ENCODE assay signal across 9 mouse cellular contexts in the genomic region with DNA sequence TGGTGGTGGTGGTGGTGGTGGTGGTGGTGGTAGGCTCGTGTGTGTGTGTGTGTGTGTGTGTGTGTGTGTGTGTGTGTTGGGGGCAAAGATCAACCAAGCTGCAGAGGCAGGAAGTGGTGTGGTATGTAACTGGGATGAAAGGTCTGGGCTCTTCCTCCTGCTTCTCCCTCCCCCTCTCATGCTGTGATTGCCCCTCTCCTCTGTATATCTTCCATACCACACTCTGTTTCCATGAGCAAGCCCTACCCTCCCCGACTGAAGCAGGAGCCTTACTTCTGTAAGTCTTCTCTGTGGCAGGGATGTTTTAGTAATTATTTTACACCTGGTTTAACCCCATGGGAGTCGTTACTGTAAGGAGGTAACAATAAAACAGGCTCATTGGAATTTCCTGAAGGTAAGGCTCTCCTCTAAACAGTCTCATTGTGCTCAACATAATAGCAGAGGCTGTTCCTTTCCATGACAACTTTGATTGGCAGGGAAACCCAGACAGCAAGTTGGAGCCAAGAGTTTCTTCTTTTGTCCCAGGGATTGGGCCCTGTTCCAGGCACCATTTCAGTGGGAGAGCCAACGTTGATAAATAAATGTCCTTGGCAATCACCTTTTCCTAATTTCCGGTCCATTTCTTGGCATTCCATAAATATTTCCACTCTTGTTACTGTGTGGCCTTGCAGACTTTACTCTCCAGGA.
DNase-seq lines count a peak whose midpoint lies in the region; ATAC-seq and TF ChIP-seq lines count a peak whose summit lies in the region.
"Had no signal": no experiment of that assay in that cellular context is flagged by ENCODE, and none has a peak within 500 bp of the region (broad histone marks: within the 10 kb centered on the region; RNA-seq: fewer than 3 reads in every experiment).

No protein-coding gene starts in this region.

- no peaks in the 10 kb centered on the region for H3K36me3 ChIP-seq in hindbrain, postnatal 0 days (ENCODE audit: insufficient read depth, low read length)
- H3K36me3 ChIP-seq in hindbrain, embryonic 12.5 days, result no peaks in the 10 kb centered on the region
- H3K36me3 ChIP-seq: embryonic facial prominence, embryonic 13.5 days; stomach, embryonic 15.5 days had no signal

- H3K27ac ChIP-seq in hindbrain, postnatal 0 days, result no peak overlapping the region
- no peak overlapping the region for H3K27ac ChIP-seq in hindbrain, embryonic 12.5 days
- H3K27ac ChIP-seq: embryonic facial prominence, embryonic 13.5 days; stomach, embryonic 15.5 days had no signal

- no peak for TF ChIP-seq CTCF in hindbrain, postnatal 0 days (IDR thresholded peaks at IDR 0.05; ENCODE audit: low read depth)

- intact Hi-C loops in heart, postnatal 10 days (cut with DNase I), result no loop called here

- no peak overlapping the region for H3K4me2 ChIP-seq in hindbrain, postnatal 0 days (ENCODE audit: low read depth, low read length)
- no peak overlapping the region for H3K4me2 ChIP-seq in hindbrain, embryonic 12.5 days (replicated peaks)
- H3K4me2 ChIP-seq: embryonic facial prominence, embryonic 13.5 days; stomach, embryonic 15.5 days had no signal

- ATAC-seq in hindbrain, postnatal 0 days, result no peak
- no peak for ATAC-seq in hindbrain, embryonic 12.5 days (ENCODE audit: low FRiP score)
- no peak for ATAC-seq in monocyte, adult 5-6 weeks (replicated peaks; ENCODE audit: insufficient number of reproducible peaks, low FRiP score, low TSS enrichment, poor library complexity, severe bottlenecking)

- H3K9ac ChIP-seq in hindbrain, postnatal 0 days (replicated peaks; ENCODE audit: low read length), result no peak overlapping the region
- no peak overlapping the region for H3K9ac ChIP-seq in hindbrain, embryonic 12.5 days
- H3K9ac ChIP-seq: embryonic facial prominence, embryonic 13.5 days; stomach, embryonic 15.5 days had no signal

- 0 out of 2 replicates have a peak, but pooled peaks cover 3% of the 10 kb centered on the region for H3K9me3 ChIP-seq in hindbrain, postnatal 0 days (ENCODE audit: low read length)
- 0 out of 2 replicates have a peak, but pooled peaks cover 3% of the 10 kb centered on the region for H3K9me3 ChIP-seq in hindbrain, embryonic 12.5 days (replicated peaks)

- H3K4me3 ChIP-seq in hindbrain, postnatal 0 days (ENCODE audit: low read length), result no peak overlapping the region
- no peak overlapping the region for H3K4me3 ChIP-seq in hindbrain, embryonic 12.5 days
- H3K4me3 ChIP-seq: embryonic facial prominence, embryonic 13.5 days; stomach, embryonic 15.5 days had no signal

- peak; percentile 25 for DNase-seq in hindbrain, postnatal 0 days (ENCODE audit: low spot score)
- DNase-seq in ovary, postnatal 14 days (ENCODE audit: low spot score), result peak; percentile 7
- no peak for DNase-seq in ovary, adult 18-20 months (ENCODE audit: low spot score)
- peak; percentile 54 to 59 for DNase-seq in heart, postnatal 10 days
- peak; percentile 46 for DNase-seq in testis, postnatal 10 days (ENCODE audit: low spot score)

- H3K27me3 ChIP-seq in hindbrain, postnatal 0 days (ENCODE audit: insufficient read depth, low read length), result no peaks in the 10 kb centered on the region
- H3K27me3 ChIP-seq in hindbrain, embryonic 12.5 days, result no peaks in the 10 kb centered on the region
- H3K27me3 ChIP-seq: embryonic facial prominence, embryonic 13.5 days; stomach, embryonic 15.5 days had no signal

- WGBS in hindbrain, postnatal 0 days, result 29% methylated on average over 5 of the region's 5 CpGs
- 55% methylated on average over 4 of the region's 5 CpGs for WGBS in hindbrain, embryonic 12.5 days

- no peaks in the 10 kb centered on the region for H3K4me1 ChIP-seq in hindbrain, postnatal 0 days (ENCODE audit: insufficient read depth, low read length)
- H3K4me1 ChIP-seq in hindbrain, embryonic 12.5 days, result 0 out of 2 replicates have a peak, but pooled peaks cover 5% of the 10 kb centered on the region
- H3K4me1 ChIP-seq: embryonic facial prominence, embryonic 13.5 days; stomach, embryonic 15.5 days had no signal
